Mouse (Mus musculus): ENCODE measurements around the gene Cryba2.

DNA sequence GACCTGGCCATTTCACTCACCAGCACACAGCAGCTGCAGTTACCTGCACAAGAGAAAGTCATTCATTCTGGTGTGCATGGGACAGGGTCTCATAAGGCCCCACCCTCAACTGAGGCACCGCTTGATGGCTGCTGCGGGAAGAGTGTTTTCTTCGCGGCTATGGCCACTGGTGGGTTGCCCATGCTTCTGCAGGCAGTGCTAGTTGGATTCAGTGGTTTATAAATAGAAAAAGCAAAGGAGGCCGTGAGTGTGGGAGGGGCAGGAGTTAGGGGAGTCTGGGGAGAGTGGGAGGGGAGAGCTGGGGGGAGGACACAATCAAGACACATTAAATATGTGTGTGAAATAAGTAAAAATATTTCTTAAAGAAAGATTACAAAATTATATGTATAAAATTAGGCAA, 49.9 kb downstream of the Cryba2 start:
- TF ChIP-seq CTCF (IDR thresholded peaks at IDR 0.05; ENCODE audit: insufficient read depth, low read depth, low read length), result no peak
- TF ChIP-seq POLR2A (IDR thresholded peaks at IDR 0.05; ENCODE audit: insufficient read depth, low read depth, low read length), result no peak

Data from olfactory bulb, adult 2 months (tissue).